Mouse (Mus musculus): ENCODE measurements around the gene Hecw2.

- TF ChIP-seq POLR2A (IDR thresholded peaks at IDR 0.05; ENCODE audit: borderline replicate concordance, insufficient read depth, low read length) (no peak), CTCF (IDR thresholded peaks at IDR 0.05; ENCODE audit: borderline replicate concordance, insufficient read depth, low read depth, low read length) (no peak)
These were observed 254.5 kb downstream of the Hecw2 start for GRCm38 (mm10) chr1:53940268-53941017.
